In the genomic region with DNA sequence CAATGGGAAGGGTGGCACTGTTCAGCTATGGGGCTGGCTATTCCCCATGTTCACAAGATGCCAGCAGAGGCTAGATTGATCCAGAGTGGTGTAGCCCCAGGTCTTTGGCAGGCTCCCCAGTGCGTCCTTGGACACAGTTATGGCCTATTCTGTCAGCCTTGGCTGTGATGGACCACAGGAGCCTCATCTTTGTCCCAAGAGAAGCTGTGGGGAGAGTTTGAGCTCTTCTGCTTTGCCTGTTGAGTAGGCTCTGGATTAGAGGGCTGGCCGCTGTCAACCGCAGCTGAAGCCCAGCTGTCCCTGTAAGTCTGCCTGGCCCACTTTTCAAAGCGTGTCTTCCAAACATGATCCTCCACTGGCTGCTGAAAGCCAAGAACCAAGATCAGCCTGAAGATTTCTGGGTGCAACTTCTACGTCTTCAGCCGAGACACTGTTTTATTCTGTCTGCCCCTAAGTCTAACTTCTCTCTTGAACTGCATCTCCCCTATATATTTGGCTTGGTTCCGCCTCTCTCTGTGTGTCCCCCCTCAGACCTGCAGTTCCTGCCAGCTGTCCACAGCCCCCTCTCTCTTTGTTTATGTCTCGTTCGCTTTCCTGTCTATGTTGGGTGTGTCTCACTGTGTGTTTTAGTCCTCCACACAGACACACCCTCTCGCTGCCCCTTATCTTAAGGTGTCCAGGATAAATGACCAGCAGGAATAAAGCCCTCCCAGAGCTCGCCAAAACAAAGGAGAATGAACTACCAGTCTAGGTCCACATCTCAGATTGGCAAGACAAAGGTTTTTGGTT, we compare ENCODE assay signal across 9 mouse cellular contexts. TPM values are rescaled to one million over a fixed set of nuclear protein-coding genes. Genes with fewer than 3 reads are reported as not detected.
DNase-seq lines count a peak whose midpoint lies in the region; ATAC-seq and TF ChIP-seq lines count a peak whose summit lies in the region.
"Had no signal": no experiment of that assay in that cellular context is flagged by ENCODE, and none has a peak within 500 bp of the region (broad histone marks: within the 10 kb centered on the region; RNA-seq: fewer than 3 reads in every experiment).

No protein-coding gene starts in this region.

- H3K79me2 ChIP-seq in C2C12 (ENCODE audit: control insufficient read depth, insufficient read depth), result no peaks in the 10 kb centered on the region

- peak; percentile 45 for DNase-seq in adrenal gland, postnatal 14 days
- DNase-seq in adrenal gland, postnatal 4 days (ENCODE audit: low spot score in 2 of 2), result no peak
- peak; percentile 71 to 76 for DNase-seq in heart, adult 9 months (ENCODE audit: low spot score in 2 of 2)
- peak; percentile 45 for DNase-seq in liver, embryonic 13.5 days
- no peak for DNase-seq in frontal cortex, adult 2 months (ENCODE audit: extremely low spot score in 1 of 2, low spot score in 1 of 2)
- no peak for DNase-seq in layer of hippocampus, adult 8-10 months (ENCODE audit: low spot score in 2 of 2)
- DNase-seq in spleen, adult 18-20 months, result no peak

- H3K9me3 ChIP-seq in liver, embryonic 13.5 days (replicated peaks), result no peaks in the 10 kb centered on the region
- H3K9me3 ChIP-seq: midbrain, embryonic 12.5 days had no signal

- H3K4me2 ChIP-seq in liver, embryonic 13.5 days, result peak overlapping the region; percentile 50
- H3K4me2 ChIP-seq: midbrain, embryonic 12.5 days had no signal

- H3K9ac ChIP-seq in liver, embryonic 13.5 days, result peak overlapping the region; percentile 30
- H3K9ac ChIP-seq: midbrain, embryonic 12.5 days had no signal

- no peak for TF ChIP-seq CTCF in C2C12 (IDR thresholded peaks at IDR 0.05; ENCODE audit: control insufficient read depth, insufficient read depth, insufficient read length)

- H3K4me3 ChIP-seq in C2C12 (ENCODE audit: insufficient read depth, poor library complexity, severe bottlenecking), result no peak overlapping the region
- 0 out of 2 replicates have a peak overlapping the region, but pooled peaks have one; percentile 10 for H3K4me3 ChIP-seq in liver, embryonic 13.5 days (replicated peaks)
- H3K4me3 ChIP-seq: midbrain, embryonic 12.5 days had no signal

- no peaks in the 10 kb centered on the region for H3K27me3 ChIP-seq in C2C12 (ENCODE audit: control insufficient read depth, insufficient read depth, insufficient read length)
- peaks cover 9% of the 10 kb centered on the region for H3K27me3 ChIP-seq in liver, embryonic 13.5 days
- H3K27me3 ChIP-seq: midbrain, embryonic 12.5 days had no signal

- peaks cover 70% of the 10 kb centered on the region for H3K4me1 ChIP-seq in liver, embryonic 13.5 days (replicated peaks)
- H3K4me1 ChIP-seq: midbrain, embryonic 12.5 days had no signal

- H3K27ac ChIP-seq in liver, embryonic 13.5 days, result peak overlapping the region; percentile 80
- H3K27ac ChIP-seq: midbrain, embryonic 12.5 days had no signal

- peak; percentile 69 for ATAC-seq in liver, embryonic 13.5 days (ENCODE audit: low read depth)

- no peaks in the 10 kb centered on the region for H3K79me3 ChIP-seq in C2C12 (ENCODE audit: low read depth)

- 45% methylated on average over 11 of the region's 11 CpGs for WGBS in liver, embryonic 13.5 days (ENCODE audit: insufficient replicate concordance)

- no peak overlapping the region for H3ac ChIP-seq in C2C12 (ENCODE audit: control insufficient read depth, insufficient read length, low read depth)

- no peaks in the 10 kb centered on the region for H3K36me3 ChIP-seq in C2C12 (ENCODE audit: control insufficient read depth, insufficient read depth)
- H3K36me3 ChIP-seq in liver, embryonic 13.5 days, result no peaks in the 10 kb centered on the region
- H3K36me3 ChIP-seq: midbrain, embryonic 12.5 days had no signal

TF ChIP-seq in C2C12, 6 proteins besides CTCF, POLR2A, EP300 and RAD21:
- TF ChIP-seq MYOD1 (IDR thresholded peaks at IDR 0.05; ENCODE audit: control insufficient read depth, insufficient read length, low read depth) (peak; percentile 92), CEBPB (IDR thresholded peaks at IDR 0.05; ENCODE audit: low read depth) (no peak)

RNA-seq across cellular contexts. Expression of a gene that starts 56.7 kb away (rescaled TPM):
- 94.7 and 96.5 TPM in 2 replicates for total RNA-seq in adrenal gland, postnatal 14 days (2021)
- 10 to 100 TPM; 65.4 to 78.0 TPM for total RNA-seq in adrenal gland, postnatal 4 days (2021)
- polyA plus RNA-seq in C2C12 (2012; fragmentation: generic; extraction: Trizol), result 23.2 TPM
- polyA plus RNA-seq in liver, embryonic 13.5 days (2015; fragmentation: Nextera tagmentation; extraction: Ambion mirVana), result 8.8 and 10.3 TPM in 2 replicates
- 87.8 and 88.0 TPM in 2 replicates for polyA plus RNA-seq in frontal cortex, adult 2 months (2012; rRNA removed)
- 100 to 1,000 TPM in 2 of 4 experiments, 10 to 100 TPM in 2; 93.5 to 109 (median 101) TPM for total RNA-seq in layer of hippocampus, adult 8-10 months (2022)

Comparison
In these comparisons a context has a peak if more than half of its experiments do, and no peak if none do; other contexts are left out.
1. DNase-seq: peak in adrenal gland, postnatal 14 days (single experiment), heart, adult 9 months (2 of 2) and liver, embryonic 13.5 days (single experiment); none in adrenal gland, postnatal 4 days (0 of 2), frontal cortex, adult 2 months (0 of 2), layer of hippocampus, adult 8-10 months (0 of 2) and spleen, adult 18-20 months (0 of 2).